Mouse (Mus musculus) embryonic facial prominence, embryonic 10.5 days (tissue): Measurements from ENCODE around the gene Ankrd33b. TPM values are rescaled to one million over a fixed set of nuclear protein-coding genes. Genes with fewer than 3 reads are reported as not detected.

Experiments used
- DNase-seq: peaks from one replicate; pipeline ENCODE4 v3.0.0-alpha.2; 2017; ENCODE audit warnings: low spot score
- H3K27ac ChIP-seq: fragments of 300-500 bp; sonication (generic); replicated peaks from 2 replicates; pipeline ENCODE4 v1.5.1; 2016; ENCODE audit warnings: mild to moderate bottlenecking
- H3K27me3 ChIP-seq: fragments of 300-500 bp; sonication (generic); replicated peaks from 2 replicates; pipeline ENCODE4 v1.6.1; 2016; ENCODE audit warnings: low read depth, mild to moderate bottlenecking; ENCODE audit not compliant: poor library complexity, severe bottlenecking
- H3K36me3 ChIP-seq: fragments of 300-500 bp; sonication (generic); replicated peaks from 2 replicates; pipeline ENCODE4 v1.6.1; 2016; ENCODE audit warnings: mild to moderate bottlenecking, moderate library complexity
- H3K4me1 ChIP-seq: fragments of 300-500 bp; sonication (generic); 2 replicates; pipeline ENCODE4 v1.6.1; 2016
- H3K4me3 ChIP-seq: fragments of 300-500 bp; sonication (generic); 2 replicates; pipeline ENCODE4 v1.5.1; 2016; ENCODE audit warnings: mild to moderate bottlenecking, moderate library complexity
- H3K9me3 ChIP-seq: fragments of 300-500 bp; sonication (generic); 2 replicates; pipeline ENCODE4 v1.6.1; 2016; ENCODE audit warnings: mild to moderate bottlenecking
- WGBS: fragments of 180-500 bp; shearing (Covaris S2); methylation state at CpG from one replicate; pipeline ENCODE4 v1.1.7; 2016; 5-methylcytosine and 5-hydroxymethylcytosine counted together
- polyA plus RNA-seq: library from polyadenylated mRNA; unstranded; fragments of >200 nt; fragmentation: Nextera tagmentation; extraction: Ambion mirVana; gene quantifications from 2 replicates; pipeline ENCODE4 v1.2.1, GENCODE M21; 2016

The Ankrd33b gene
- polyA plus RNA-seq, 1 experiment from 2014 or later: 0.67 TPM

DNA sequence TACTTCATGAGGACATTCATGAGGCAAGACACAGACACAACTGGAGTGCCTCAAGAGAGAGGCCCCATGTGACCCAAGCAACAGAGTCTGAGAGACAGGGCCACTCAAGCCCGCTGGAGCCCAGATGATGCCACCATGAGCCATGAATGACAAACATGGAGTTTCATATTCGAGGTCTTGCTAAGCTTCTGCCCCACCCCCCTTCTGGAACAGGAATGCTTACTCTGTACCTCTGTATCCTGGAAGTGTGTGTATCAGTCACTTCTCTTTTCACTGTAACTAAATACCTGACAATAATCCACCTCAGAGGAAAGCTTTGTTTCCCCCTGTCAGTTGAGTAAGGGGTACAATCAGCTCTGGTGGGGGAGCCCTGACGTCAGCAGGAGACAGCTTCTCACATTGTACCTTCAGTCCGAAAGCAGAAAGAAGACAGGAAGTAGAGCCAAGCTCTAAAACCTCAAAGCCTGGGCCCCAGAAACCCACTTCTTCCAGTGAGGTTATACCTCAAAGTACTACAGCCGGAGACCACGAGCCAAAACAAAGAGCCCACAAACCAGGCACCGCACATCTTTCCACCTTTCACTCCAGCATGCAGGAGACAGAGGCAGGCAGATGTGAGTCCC, 34.9 kb downstream of the Ankrd33b start:
- Histone ChIP-seq H3K9me3 (no peaks in the 10 kb centered on the region), H3K4me1 (0 out of 2 replicates have a peak, but pooled peaks cover 3% of the 10 kb centered on the region), H3K27ac (no peak overlapping the region), H3K36me3 (no peaks in the 10 kb centered on the region), H3K4me3 (no peak overlapping the region), H3K27me3 (no peaks in the 10 kb centered on the region)
- no peak for DNase-seq
- 84% methylated on average over 7 of the region's 7 CpGs for WGBS

DNA sequence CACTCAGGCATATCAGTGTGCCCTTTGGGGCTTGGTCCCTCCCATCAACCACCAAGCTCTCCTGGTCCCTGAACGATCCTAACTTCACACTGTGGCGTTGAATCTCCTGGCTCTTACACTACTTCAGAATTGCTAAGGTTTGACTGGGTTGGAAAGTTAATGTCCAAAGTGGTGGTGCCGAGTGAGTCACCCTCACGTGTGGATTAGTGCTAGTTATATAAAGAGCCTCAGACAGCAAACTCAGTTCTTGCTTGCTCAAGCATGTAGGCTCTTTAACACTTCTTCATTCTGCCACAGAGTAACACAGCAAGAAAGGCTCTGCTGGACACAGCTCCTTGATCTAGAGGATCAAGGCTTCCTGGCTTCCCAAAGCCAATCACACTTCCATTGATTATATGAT, 35.8 kb downstream of the Ankrd33b start:
- Histone ChIP-seq H3K36me3 (no peaks in the 10 kb centered on the region), H3K4me3 (no peak overlapping the region), H3K4me1 (0 out of 2 replicates have a peak, but pooled peaks cover 3% of the 10 kb centered on the region), H3K9me3 (no peaks in the 10 kb centered on the region), H3K27ac (no peak overlapping the region), H3K27me3 (no peaks in the 10 kb centered on the region)
- DNase-seq: no peak
- WGBS: 75% methylated on average over 4 of the region's 4 CpGs

GRCm38 (mm10) chr15:31328082-31328614, 39.4 kb downstream of the Ankrd33b start:
- DNase-seq: no peak
- H3K27ac ChIP-seq: no peak overlapping the region
- H3K9me3 ChIP-seq: no peaks in the 10 kb centered on the region
- no peak overlapping the region for H3K4me3 ChIP-seq
- H3K4me1 ChIP-seq: 0 out of 2 replicates have a peak, but pooled peaks cover 6% of the 10 kb centered on the region
- no peaks in the 10 kb centered on the region for H3K27me3 ChIP-seq
- no peaks in the 10 kb centered on the region for H3K36me3 ChIP-seq
- 86% methylated on average over 9 of the region's 9 CpGs for WGBS

GRCm38 (mm10) chr15:31325660-31326354, 41.7 kb downstream of the Ankrd33b start:
- Histone ChIP-seq H3K27me3 (no peaks in the 10 kb centered on the region), H3K4me3 (no peak overlapping the region), H3K27ac (no peak overlapping the region), H3K9me3 (no peaks in the 10 kb centered on the region), H3K36me3 (no peaks in the 10 kb centered on the region), H3K4me1 (0 out of 2 replicates have a peak, but pooled peaks cover 6% of the 10 kb centered on the region)
- DNase-seq: no peak
- WGBS: 93% methylated on average over 12 of the region's 12 CpGs

DNA sequence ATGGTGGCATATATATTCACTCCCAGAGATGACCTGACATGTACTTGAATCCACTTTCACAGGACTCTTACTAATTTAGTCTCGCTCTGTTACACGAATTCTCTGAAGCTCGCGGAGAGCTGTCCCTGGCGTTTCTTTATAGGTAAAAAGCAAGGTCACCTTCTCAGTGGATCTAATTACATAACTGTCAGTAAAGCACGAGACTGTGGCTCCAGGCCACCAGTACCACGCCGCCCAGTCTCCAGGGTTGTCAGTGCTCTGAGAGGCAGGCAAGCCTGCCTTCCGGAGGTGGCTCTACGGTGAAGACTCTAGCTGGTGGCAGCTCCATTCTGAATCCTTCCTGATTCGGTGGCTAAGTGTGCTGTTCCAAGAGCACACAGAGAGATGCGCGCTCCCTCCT, 43.0 kb downstream of the Ankrd33b start:
- H3K27me3 ChIP-seq: no peaks in the 10 kb centered on the region
- H3K4me3 ChIP-seq: no peak overlapping the region
- H3K4me1 ChIP-seq: 0 out of 2 replicates have a peak, but pooled peaks cover 8% of the 10 kb centered on the region
- H3K9me3 ChIP-seq: no peaks in the 10 kb centered on the region
- no peaks in the 10 kb centered on the region for H3K36me3 ChIP-seq
- 83% methylated on average over 13 of the region's 13 CpGs for WGBS
- DNase-seq: no peak
- H3K27ac ChIP-seq: no peak overlapping the region

DNA sequence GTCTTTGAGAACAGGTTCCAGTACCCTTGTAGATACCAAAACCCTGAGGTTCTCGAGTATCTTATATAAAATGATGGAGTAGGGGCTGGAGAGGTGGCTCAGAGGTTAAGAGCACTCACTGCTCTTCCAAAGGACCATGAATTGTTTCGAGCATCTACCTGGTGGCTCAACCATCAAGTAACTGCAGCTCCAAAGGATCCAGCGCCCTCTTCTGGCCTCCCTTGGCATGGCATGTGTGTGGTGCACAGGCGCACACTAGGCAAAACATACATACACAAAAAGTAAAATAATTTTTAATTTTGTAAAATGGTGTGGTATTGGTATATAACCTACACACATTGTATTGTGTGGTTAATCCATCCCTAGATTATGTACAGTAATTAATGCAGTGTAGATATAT, 43.8 kb downstream of the Ankrd33b start:
- Histone ChIP-seq H3K4me1 (peaks cover 14% of the 10 kb centered on the region), H3K4me3 (no peak overlapping the region), H3K27me3 (no peaks in the 10 kb centered on the region), H3K9me3 (no peaks in the 10 kb centered on the region), H3K36me3 (no peaks in the 10 kb centered on the region), H3K27ac (no peak overlapping the region)
- no peak for DNase-seq
- 78% methylated on average over 4 of the region's 4 CpGs for WGBS

DNA sequence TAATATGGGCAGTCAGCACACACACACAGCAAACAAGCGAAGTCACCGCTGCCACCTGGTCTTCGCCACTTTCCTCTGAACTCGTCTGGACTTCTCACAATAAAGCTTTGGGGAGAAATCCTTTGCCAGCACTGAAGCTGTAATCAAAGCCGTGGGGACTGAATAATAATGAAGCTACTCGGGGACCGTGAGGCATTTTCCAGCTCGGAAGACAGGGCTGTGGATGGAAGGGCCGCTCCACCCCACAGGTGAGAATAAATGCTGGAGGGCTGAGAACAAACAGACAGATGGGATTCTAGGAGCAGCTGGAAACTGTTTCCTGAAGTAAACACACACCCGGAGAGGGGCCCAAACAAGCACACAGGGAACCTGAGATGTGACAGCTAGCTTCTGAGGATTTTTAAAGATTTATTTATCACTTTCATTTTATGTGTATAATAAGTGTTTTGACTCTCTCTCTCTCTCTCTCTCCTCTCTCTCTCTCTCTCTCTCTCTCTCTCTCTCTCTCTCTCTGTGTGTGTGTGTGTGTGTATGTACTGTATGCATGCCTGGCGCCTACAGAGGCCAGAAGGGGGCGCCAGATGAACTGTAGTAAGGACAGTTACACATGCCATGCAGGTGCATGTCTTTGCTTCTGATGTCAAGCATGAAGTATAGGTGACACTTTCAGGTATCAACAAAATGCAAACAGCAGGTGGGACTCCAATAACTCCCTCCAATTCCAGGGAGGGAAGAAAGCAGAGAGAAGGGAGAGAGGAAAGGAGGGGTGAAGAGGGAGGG, 46.7 kb downstream of the Ankrd33b start:
- Histone ChIP-seq H3K27ac (no peak overlapping the region), H3K9me3 (peaks cover 2% of the 10 kb centered on the region; the same call in 1 of the 2 replicates), H3K4me1 (peaks cover 27% of the 10 kb centered on the region), H3K4me3 (no peak overlapping the region), H3K36me3 (no peaks in the 10 kb centered on the region), H3K27me3 (no peaks in the 10 kb centered on the region)
- WGBS: 77% methylated on average over 12 of the region's 12 CpGs
- no peak for DNase-seq

DNA sequence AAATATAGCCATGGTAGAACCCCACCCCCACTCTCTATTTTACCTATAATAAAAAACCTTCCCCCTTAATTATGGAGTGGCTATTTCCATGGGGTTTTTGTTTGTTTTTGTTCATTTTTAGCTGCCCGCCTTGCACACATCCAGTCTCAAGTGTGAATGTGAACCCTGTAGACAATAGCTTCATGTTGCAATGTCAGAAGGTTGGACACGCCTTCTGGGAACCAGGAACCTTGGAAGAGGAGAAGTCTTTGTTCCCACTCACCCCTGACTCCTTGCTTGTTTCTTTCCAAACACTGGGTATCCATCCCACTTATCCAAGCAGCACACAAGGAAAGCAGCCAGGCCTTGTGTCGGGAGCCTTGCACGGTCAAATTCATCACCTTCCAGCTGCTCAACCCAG, 48.5 kb downstream of the Ankrd33b start:
- Histone ChIP-seq H3K4me1 (peaks cover 26% of the 10 kb centered on the region), H3K27ac (peak overlapping the region; percentile 54; the same call in 1 of the 2 replicates), H3K4me3 (no peak overlapping the region), H3K27me3 (no peaks in the 10 kb centered on the region), H3K36me3 (no peaks in the 10 kb centered on the region), H3K9me3 (peaks cover 2% of the 10 kb centered on the region; the same call in 1 of the 2 replicates)
- WGBS: 59% methylated on average over 4 of the region's 4 CpGs
- DNase-seq: peak; percentile 15

DNA sequence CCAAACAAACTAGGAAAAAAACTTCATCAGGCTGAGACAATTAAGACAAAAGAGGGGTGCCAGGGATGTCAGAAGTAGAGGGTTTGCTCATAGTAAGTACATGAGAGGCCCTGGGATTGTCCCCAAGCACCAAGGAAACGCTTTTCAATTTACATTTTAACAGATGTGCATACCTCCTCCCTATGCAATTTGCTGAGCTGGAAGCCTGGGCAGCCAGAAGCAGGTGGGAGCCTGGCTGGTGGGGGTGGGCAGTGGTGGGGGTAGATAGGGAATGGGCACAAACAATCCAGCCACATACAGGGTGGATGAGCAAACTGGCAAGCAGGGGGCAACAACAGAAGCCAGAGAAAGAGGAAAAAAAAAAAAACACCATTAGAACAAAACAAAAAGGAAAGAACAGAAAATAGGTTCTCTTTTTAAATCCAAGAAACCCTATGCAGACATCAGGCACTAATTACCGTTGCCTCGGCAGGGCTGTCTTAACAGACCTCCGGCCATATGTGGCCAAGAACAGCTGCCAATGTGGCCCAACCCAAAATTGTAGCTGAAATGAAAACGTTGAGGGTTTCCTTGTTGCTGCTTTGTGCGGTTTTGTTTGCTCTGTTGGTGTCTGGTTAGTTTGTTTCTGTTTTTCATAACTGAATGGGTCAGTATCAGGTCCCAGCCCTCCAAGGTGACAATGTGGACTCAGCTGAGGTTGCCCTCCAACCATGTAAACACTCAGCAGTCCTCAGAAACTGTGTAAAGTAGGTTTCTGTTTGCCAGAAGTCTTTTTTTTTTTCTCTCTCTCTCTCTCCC, 49.2 kb downstream of the Ankrd33b start:
- no peaks in the 10 kb centered on the region for H3K27me3 ChIP-seq
- peaks cover 2% of the 10 kb centered on the region; the same call in 1 of the 2 replicates for H3K9me3 ChIP-seq
- H3K27ac ChIP-seq: peak overlapping the region; percentile 54
- H3K4me1 ChIP-seq: peaks cover 26% of the 10 kb centered on the region
- H3K4me3 ChIP-seq: no peak overlapping the region
- DNase-seq: peak; percentile 32
- H3K36me3 ChIP-seq: no peaks in the 10 kb centered on the region
- WGBS: 35% methylated on average over 6 of the region's 6 CpGs

DNA sequence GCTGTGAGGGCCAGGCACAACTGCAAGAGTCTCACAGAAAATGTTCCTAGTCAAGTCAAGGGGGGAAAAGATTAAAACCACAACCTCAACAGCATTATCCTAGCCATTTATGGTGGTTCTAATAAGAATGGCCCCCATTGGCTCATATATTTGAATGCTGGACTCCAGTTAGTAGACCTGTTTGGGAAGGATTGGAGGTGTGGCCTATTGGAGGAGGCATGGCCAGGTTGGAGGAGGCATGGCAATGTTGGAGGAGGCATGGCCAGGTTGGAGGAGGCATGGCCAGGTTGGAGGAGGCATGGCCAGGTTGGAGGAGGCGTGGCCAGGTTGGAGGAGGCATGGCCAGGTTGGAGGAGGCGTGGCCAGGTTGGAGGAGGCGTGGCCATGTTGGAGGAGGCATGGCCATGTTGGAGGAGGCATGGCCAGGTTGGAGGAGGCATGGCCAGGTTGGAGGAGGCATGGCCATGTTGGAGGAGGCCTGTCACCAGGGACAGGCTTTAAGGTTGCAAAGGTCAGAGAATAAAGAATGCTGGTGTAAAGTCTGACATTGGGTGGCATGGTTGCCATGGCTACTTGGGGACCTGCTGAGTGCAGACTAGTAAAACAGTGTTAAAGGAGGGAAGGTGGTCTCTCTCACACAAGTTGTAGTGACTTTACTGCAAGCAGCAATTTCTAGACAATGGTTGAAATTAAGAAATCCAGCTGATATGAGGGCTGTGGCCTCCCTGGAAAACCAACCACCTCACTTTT, 50.3 kb downstream of the Ankrd33b start:
- H3K9me3 ChIP-seq: peaks cover 5% of the 10 kb centered on the region; the same call in 1 of the 2 replicates
- peaks cover 26% of the 10 kb centered on the region for H3K4me1 ChIP-seq
- DNase-seq: no peak
- H3K4me3 ChIP-seq: no peak overlapping the region
- H3K27me3 ChIP-seq: no peaks in the 10 kb centered on the region
- WGBS: 92% methylated on average over 3 of the region's 3 CpGs
- peak overlapping the region; percentile 35 for H3K27ac ChIP-seq
- H3K36me3 ChIP-seq: no peaks in the 10 kb centered on the region

DNA sequence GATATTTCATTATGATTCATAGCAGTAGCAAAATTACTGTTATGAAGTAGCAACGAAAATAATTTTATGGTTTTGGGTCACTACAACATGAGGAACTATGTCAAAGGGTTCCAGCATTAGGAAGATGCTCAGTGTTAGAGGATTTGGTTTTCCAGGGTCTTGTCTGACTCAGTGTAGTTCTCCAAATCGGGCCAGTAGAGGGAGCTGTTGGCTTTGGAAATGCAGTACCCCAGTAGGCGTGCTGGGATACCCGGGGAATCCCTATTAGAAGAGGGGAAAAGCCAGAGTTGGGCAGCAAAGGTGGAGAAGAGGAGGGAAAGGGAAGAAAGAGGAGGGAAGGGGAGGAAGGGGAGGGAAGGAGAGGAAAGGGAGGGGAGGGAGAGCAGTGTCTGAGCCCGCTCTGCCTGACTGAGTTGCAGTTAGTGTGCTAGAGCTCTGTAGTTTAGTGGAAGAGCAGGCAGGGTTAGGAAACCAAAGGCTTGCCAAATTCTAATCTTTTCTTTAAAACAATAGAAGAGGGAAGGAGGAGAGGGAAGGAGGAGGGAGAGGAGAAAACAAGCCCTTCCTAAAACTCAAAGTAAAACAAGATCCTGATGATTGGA, 51.8 kb downstream of the Ankrd33b start:
- Histone ChIP-seq H3K27me3 (no peaks in the 10 kb centered on the region), H3K9me3 (peaks cover 5% of the 10 kb centered on the region; the same call in 1 of the 2 replicates), H3K4me3 (no peak overlapping the region), H3K27ac (no peak overlapping the region), H3K4me1 (peaks cover 26% of the 10 kb centered on the region), H3K36me3 (no peaks in the 10 kb centered on the region)
- WGBS: 5% methylated on average over 5 of the region's 5 CpGs
- peak; percentile 86 for DNase-seq
